Mouse (Mus musculus): Measurements from ENCODE around the gene Rab37. TPM values are rescaled to one million over a fixed set of nuclear protein-coding genes. Genes with fewer than 3 reads are reported as not detected.

Rab37 gene
- total and polyA plus RNA-seq, 2 experiments from 2014 or later: 0.67 to 0.93 TPM

DNA sequence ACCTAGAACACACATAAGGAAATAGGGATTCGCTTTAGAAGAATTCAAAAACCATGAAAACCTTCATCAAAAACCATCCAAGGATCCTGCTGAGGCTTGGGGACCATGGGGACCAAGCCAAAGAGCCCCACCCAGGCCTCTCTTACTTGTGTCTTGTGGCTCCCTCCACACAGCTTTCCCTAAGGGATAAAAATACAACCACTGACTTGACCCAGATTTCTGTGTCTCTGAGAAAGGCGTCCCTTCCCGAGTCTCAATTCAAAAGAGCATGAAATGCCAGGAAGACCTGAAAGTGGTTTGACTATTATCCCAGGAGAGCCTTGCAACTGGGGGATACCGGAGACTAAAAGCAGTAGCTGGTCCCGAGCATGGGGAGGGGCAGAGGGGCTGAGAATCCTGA is 18.2 kb upstream of the Rab37 start:
- Histone ChIP-seq H3K27ac (ENCODE audit: low read depth, low read length) (no peak overlapping the region), H3K9ac (replicated peaks; ENCODE audit: low read length, poor library complexity, severe bottlenecking) (no peak overlapping the region), H3K4me1 (ENCODE audit: insufficient read depth, low read length) (no peaks in the 10 kb centered on the region; the same call in 1 of the 2 replicates), H3K4me2 (ENCODE audit: low read depth, low read length, poor library complexity, severe bottlenecking) (no peak overlapping the region), H3K27me3 (ENCODE audit: insufficient read depth, low read length) (no peaks in the 10 kb centered on the region), H3K9me3 (ENCODE audit: low read length) (no peaks in the 10 kb centered on the region), H3K36me3 (ENCODE audit: insufficient read depth, low read length) (no peaks in the 10 kb centered on the region), H3K4me3 (ENCODE audit: low read depth, low read length) (no peak overlapping the region)
- no peak for ATAC-seq (ENCODE audit: low FRiP score)
- WGBS: 51% methylated on average over 5 of the region's 5 CpGs
- no peak for TF ChIP-seq CTCF (IDR thresholded peaks at IDR 0.05)
- no peak for DNase-seq (ENCODE audit: low spot score)

DNA sequence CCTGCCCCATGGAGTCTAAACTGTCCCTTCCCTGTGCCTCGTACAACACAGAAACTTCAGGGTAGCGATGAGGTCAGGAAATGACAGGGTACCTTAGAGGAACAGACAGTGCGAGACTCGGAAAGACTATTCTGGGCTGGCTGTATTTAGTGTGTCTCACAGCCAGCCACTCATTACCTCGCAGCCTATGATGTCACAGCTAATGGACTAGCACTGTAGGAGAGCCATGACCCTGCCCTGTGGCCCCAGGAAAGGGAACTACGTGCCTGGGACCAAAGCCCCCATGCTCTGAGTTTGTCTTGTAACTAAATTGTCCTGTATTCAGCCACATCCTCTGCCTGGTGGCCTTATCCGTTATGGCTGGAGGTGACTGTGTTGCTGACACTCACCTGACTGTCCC is 15.8 kb upstream of the Rab37 start:
- no peaks in the 10 kb centered on the region for H3K9me3 ChIP-seq (ENCODE audit: low read length)
- no peak overlapping the region for H3K27ac ChIP-seq (ENCODE audit: low read depth, low read length)
- no peak for TF ChIP-seq CTCF (IDR thresholded peaks at IDR 0.05)
- H3K4me2 ChIP-seq (ENCODE audit: low read depth, low read length, poor library complexity, severe bottlenecking): no peak overlapping the region
- 78% methylated on average over 7 of the region's 7 CpGs for WGBS
- H3K4me3 ChIP-seq (ENCODE audit: low read depth, low read length): no peak overlapping the region
- no peak for ATAC-seq (ENCODE audit: low FRiP score)
- H3K4me1 ChIP-seq (ENCODE audit: insufficient read depth, low read length): no peaks in the 10 kb centered on the region; the same call in 1 of the 2 replicates
- no peak for DNase-seq (ENCODE audit: low spot score)
- H3K9ac ChIP-seq (replicated peaks; ENCODE audit: low read length, poor library complexity, severe bottlenecking): no peak overlapping the region
- H3K27me3 ChIP-seq (ENCODE audit: insufficient read depth, low read length): no peaks in the 10 kb centered on the region
- no peaks in the 10 kb centered on the region for H3K36me3 ChIP-seq (ENCODE audit: insufficient read depth, low read length)

DNA sequence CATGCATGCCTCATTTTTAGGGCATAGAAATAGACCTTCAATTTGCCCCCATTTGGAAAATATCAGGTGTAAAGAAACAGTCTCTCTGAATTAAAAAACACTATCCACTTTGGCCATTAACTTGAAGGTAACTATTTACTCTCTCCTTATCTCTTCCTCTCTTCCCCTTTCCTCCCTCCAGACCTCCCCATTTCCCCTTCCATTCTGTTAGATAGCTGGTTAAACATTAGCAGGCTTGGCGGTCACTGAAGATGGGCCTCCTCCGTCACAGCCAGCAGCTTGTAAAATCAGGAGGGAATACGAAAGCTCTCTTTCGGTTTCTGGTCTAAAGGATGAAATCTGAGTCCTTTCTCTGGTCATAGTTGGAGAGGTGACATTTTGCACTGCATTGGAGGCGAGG is 15.4 kb upstream of the Rab37 start:
- H3K27me3 ChIP-seq (ENCODE audit: insufficient read depth, low read length): no peaks in the 10 kb centered on the region
- H3K9me3 ChIP-seq (ENCODE audit: low read length): no peaks in the 10 kb centered on the region
- no peaks in the 10 kb centered on the region; the same call in 1 of the 2 replicates for H3K4me1 ChIP-seq (ENCODE audit: insufficient read depth, low read length)
- H3K27ac ChIP-seq (ENCODE audit: low read depth, low read length): no peak overlapping the region
- no peak overlapping the region for H3K9ac ChIP-seq (replicated peaks; ENCODE audit: low read length, poor library complexity, severe bottlenecking)
- DNase-seq (ENCODE audit: low spot score) (no peak), ATAC-seq (ENCODE audit: low FRiP score) (no peak)
- H3K4me2 ChIP-seq (ENCODE audit: low read depth, low read length, poor library complexity, severe bottlenecking): no peak overlapping the region
- H3K36me3 ChIP-seq (ENCODE audit: insufficient read depth, low read length): no peaks in the 10 kb centered on the region
- WGBS: 80% methylated on average over 5 of the region's 5 CpGs
- no peak for TF ChIP-seq CTCF (IDR thresholded peaks at IDR 0.05)
- H3K4me3 ChIP-seq (ENCODE audit: low read depth, low read length): no peak overlapping the region

DNA sequence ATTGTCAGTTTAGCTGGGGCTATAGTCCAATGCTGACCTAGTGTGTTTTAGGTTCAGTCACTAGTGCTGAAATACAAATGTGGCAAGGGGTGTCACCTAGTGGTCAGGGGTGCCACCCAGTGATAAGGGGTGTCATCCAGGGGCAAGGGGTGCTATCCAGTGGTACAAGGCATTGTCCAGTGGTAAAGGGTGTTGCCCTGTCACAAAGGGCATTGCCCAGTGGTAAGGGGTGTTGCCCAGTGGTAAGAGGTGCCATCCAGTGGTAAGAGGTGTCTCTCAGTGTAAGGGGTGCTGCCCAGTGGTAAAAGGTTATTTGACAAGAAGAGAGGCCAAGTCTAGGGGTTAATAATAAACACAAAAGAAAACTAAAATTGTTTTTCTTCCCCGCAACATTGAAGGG is 13.8 kb upstream of the Rab37 start:
- Histone ChIP-seq H3K9me3 (ENCODE audit: low read length) (no peaks in the 10 kb centered on the region), H3K36me3 (ENCODE audit: insufficient read depth, low read length) (no peaks in the 10 kb centered on the region), H3K4me1 (ENCODE audit: insufficient read depth, low read length) (no peaks in the 10 kb centered on the region), H3K27me3 (ENCODE audit: insufficient read depth, low read length) (no peaks in the 10 kb centered on the region), H3K27ac (ENCODE audit: low read depth, low read length) (no peak overlapping the region), H3K9ac (replicated peaks; ENCODE audit: low read length, poor library complexity, severe bottlenecking) (no peak overlapping the region), H3K4me3 (ENCODE audit: low read depth, low read length) (no peak overlapping the region), H3K4me2 (ENCODE audit: low read depth, low read length, poor library complexity, severe bottlenecking) (no peak overlapping the region)
- DNase-seq (ENCODE audit: low spot score): no peak
- 93% methylated on average over 1 of the region's 1 CpGs for WGBS
- no peak for ATAC-seq (ENCODE audit: low FRiP score)
- no peak for TF ChIP-seq CTCF (IDR thresholded peaks at IDR 0.05)

DNA sequence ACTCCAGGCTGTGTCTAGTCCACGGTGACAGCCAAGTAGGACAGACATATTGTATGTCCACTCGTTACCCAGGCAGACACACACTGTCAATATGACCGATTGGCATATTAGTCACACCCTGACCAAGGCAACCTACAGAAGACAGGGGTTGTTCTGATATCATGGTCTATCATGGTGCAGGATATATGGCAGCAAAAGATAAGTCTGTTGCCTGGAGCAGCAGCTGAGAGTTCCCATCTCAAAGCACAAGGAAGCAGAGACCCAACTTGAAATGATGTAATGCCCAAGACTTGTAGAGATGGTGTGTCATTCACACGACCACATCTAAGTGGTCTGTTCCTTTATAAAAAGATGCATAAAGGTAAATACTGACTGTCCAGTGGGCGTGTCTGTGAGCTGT is 12.6 kb upstream of the Rab37 start:
- no peak overlapping the region for H3K4me2 ChIP-seq (ENCODE audit: low read depth, low read length, poor library complexity, severe bottlenecking)
- H3K4me3 ChIP-seq (ENCODE audit: low read depth, low read length): no peak overlapping the region
- WGBS: 80% methylated on average over 5 of the region's 5 CpGs
- ATAC-seq (ENCODE audit: low FRiP score) (no peak), DNase-seq (ENCODE audit: low spot score) (no peak)
- H3K9ac ChIP-seq (replicated peaks; ENCODE audit: low read length, poor library complexity, severe bottlenecking): no peak overlapping the region
- H3K9me3 ChIP-seq (ENCODE audit: low read length): no peaks in the 10 kb centered on the region
- no peak for TF ChIP-seq CTCF (IDR thresholded peaks at IDR 0.05)
- no peaks in the 10 kb centered on the region for H3K36me3 ChIP-seq (ENCODE audit: insufficient read depth, low read length)
- no peaks in the 10 kb centered on the region for H3K4me1 ChIP-seq (ENCODE audit: insufficient read depth, low read length)
- H3K27me3 ChIP-seq (ENCODE audit: insufficient read depth, low read length): peaks cover under 1% of the 10 kb centered on the region; the same call in 1 of the 2 replicates
- no peak overlapping the region for H3K27ac ChIP-seq (ENCODE audit: low read depth, low read length)

DNA sequence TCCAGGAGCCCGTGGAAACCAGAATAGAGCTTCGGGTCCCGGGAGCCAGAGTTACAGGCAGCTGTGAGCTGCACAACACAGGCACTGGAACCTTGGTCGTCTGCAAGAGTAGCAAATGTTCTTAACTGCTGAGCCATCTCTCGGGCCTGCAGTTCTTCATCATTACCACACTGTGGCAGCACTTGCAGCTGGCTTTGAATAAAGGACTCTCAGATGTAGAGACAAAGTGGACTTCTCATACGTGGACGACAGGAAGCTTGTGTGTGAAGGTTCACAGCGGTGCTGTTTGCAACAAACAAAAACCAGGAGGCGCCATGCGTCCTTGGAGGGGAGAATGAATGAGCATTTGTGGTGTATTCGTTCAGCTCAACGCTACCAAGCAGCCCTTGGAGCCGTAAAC is 10.3 kb upstream of the Rab37 start:
- no peaks in the 10 kb centered on the region for H3K9me3 ChIP-seq (ENCODE audit: low read length)
- H3K27me3 ChIP-seq (ENCODE audit: insufficient read depth, low read length): peaks cover 5% of the 10 kb centered on the region; the same call in 1 of the 2 replicates
- H3K4me1 ChIP-seq (ENCODE audit: insufficient read depth, low read length): 0 out of 2 replicates have a peak, but pooled peaks cover 5% of the 10 kb centered on the region
- DNase-seq (ENCODE audit: low spot score) (peak; percentile 81), ATAC-seq (ENCODE audit: low FRiP score) (no peak)
- H3K4me3 ChIP-seq (ENCODE audit: low read depth, low read length): no peak overlapping the region
- H3K27ac ChIP-seq (ENCODE audit: low read depth, low read length): no peak overlapping the region
- no peak overlapping the region for H3K4me2 ChIP-seq (ENCODE audit: low read depth, low read length, poor library complexity, severe bottlenecking)
- 39% methylated on average over 13 of the region's 13 CpGs for WGBS
- no peak overlapping the region for H3K9ac ChIP-seq (replicated peaks; ENCODE audit: low read length, poor library complexity, severe bottlenecking)
- no peaks in the 10 kb centered on the region for H3K36me3 ChIP-seq (ENCODE audit: insufficient read depth, low read length)
- TF ChIP-seq CTCF (IDR thresholded peaks at IDR 0.05): peak; percentile 93
